In genomic region chr2:70259357-70260000, GRCm38 (mm10) we compare ENCODE assay signal across 10 mouse cellular contexts.
DNase-seq lines count a peak whose midpoint lies in the region; ATAC-seq and TF ChIP-seq lines count a peak whose summit lies in the region.
"Had no signal": no experiment of that assay in that cellular context is flagged by ENCODE, and none has a peak within 500 bp of the region (broad histone marks: within the 10 kb centered on the region; RNA-seq: fewer than 3 reads in every experiment).

No protein-coding gene starts in this region.

- H3K36me3 ChIP-seq in embryonic facial prominence, embryonic 14.5 days (ENCODE audit: control insufficient read depth, insufficient read depth, low read length): no peaks in the 10 kb centered on the region
- no peaks in the 10 kb centered on the region for H3K36me3 ChIP-seq in liver, embryonic 11.5 days (ENCODE audit: control insufficient read depth, insufficient read depth, low read length)
- H3K36me3 ChIP-seq: embryonic facial prominence, embryonic 12.5 days; neural tube, embryonic 12.5 days had no signal

- ATAC-seq in embryonic facial prominence, embryonic 14.5 days (ENCODE audit: low read depth): peak; percentile 41; the same call in 1 of the 2 replicates
- ATAC-seq in liver, embryonic 11.5 days (replicated peaks; ENCODE audit: low FRiP score): no peak

- peaks cover 12% of the 10 kb centered on the region for H3K4me1 ChIP-seq in embryonic facial prominence, embryonic 14.5 days (ENCODE audit: control insufficient read depth, insufficient read depth, low read length)
- H3K4me1 ChIP-seq in liver, embryonic 11.5 days (replicated peaks; ENCODE audit: control insufficient read depth, insufficient read depth, low read length): no peaks in the 10 kb centered on the region

- H3K4me3 ChIP-seq in layer of hippocampus, adult 2 months: no peak overlapping the region
- no peak overlapping the region for H3K4me3 ChIP-seq in embryonic facial prominence, embryonic 14.5 days (ENCODE audit: low read depth, low read length)
- no peak overlapping the region for H3K4me3 ChIP-seq in liver, embryonic 11.5 days (ENCODE audit: low read depth, low read length)
- H3K4me3 ChIP-seq: embryonic facial prominence, embryonic 12.5 days; neural tube, embryonic 12.5 days had no signal

- H3K9me3 ChIP-seq in embryonic facial prominence, embryonic 14.5 days (ENCODE audit: control insufficient read depth, low read length): no peaks in the 10 kb centered on the region
- no peaks in the 10 kb centered on the region for H3K9me3 ChIP-seq in liver, embryonic 11.5 days (ENCODE audit: control insufficient read depth, low read length)
- H3K9me3 ChIP-seq: embryonic facial prominence, embryonic 12.5 days; neural tube, embryonic 12.5 days had no signal

- H3K4me2 ChIP-seq in embryonic facial prominence, embryonic 14.5 days (ENCODE audit: low read depth, low read length): no peak overlapping the region; the same call in 1 of the 2 replicates
- no peak overlapping the region for H3K4me2 ChIP-seq in liver, embryonic 11.5 days
- H3K4me2 ChIP-seq: embryonic facial prominence, embryonic 12.5 days; neural tube, embryonic 12.5 days had no signal

- 15% methylated on average over 8 of the region's 8 CpGs for WGBS in embryonic facial prominence, embryonic 14.5 days
- WGBS in liver, embryonic 11.5 days: 24% methylated on average over 8 of the region's 8 CpGs

- TF ChIP-seq CTCF in layer of hippocampus, adult 2 months (conservative IDR thresholded peaks at IDR 0.05): peak; percentile 83

- no peak overlapping the region for H3K27ac ChIP-seq in layer of hippocampus, adult 2 months
- H3K27ac ChIP-seq in embryonic facial prominence, embryonic 14.5 days (replicated peaks; ENCODE audit: low read depth, low read length): no peak overlapping the region
- no peak overlapping the region for H3K27ac ChIP-seq in liver, embryonic 11.5 days (ENCODE audit: low read depth, low read length)
- H3K27ac ChIP-seq: embryonic facial prominence, embryonic 12.5 days; neural tube, embryonic 12.5 days had no signal

- H3K9ac ChIP-seq in embryonic facial prominence, embryonic 14.5 days (ENCODE audit: low read depth, low read length): no peak overlapping the region
- H3K9ac ChIP-seq in liver, embryonic 11.5 days (ENCODE audit: low read depth, low read length): no peak overlapping the region
- H3K9ac ChIP-seq: embryonic facial prominence, embryonic 12.5 days; neural tube, embryonic 12.5 days had no signal

- no peaks in the 10 kb centered on the region for H3K27me3 ChIP-seq in embryonic facial prominence, embryonic 14.5 days (replicated peaks; ENCODE audit: control insufficient read depth, insufficient read depth, low read length)
- H3K27me3 ChIP-seq in liver, embryonic 11.5 days (replicated peaks; ENCODE audit: control insufficient read depth, insufficient read depth, low read length): no peaks in the 10 kb centered on the region; the same call in 1 of the 2 replicates
- H3K27me3 ChIP-seq: embryonic facial prominence, embryonic 12.5 days; neural tube, embryonic 12.5 days had no signal

- DNase-seq in adrenal gland, adult (ENCODE audit: inconsistent age in 2 of 2, low spot score in 1 of 2): peak; percentile 18 to 64
- no peak for DNase-seq in adrenal gland, postnatal 4 days (ENCODE audit: low spot score in 2 of 2)
- DNase-seq in layer of hippocampus, adult 2 months (ENCODE audit: low spot score in 2 of 2): peak; percentile 18 to 39
- no peak for DNase-seq in layer of hippocampus, postnatal 36 days
- peak; percentile 83 for DNase-seq in embryonic facial prominence, embryonic 14.5 days (ENCODE audit: low spot score)
- peak; percentile 49 for DNase-seq in lung, postnatal 10 days
- no peak for DNase-seq in testis, postnatal 14 days (ENCODE audit: low spot score)
- DNase-seq in liver, embryonic 11.5 days (ENCODE audit: low spot score): no peak

Comparison
In these comparisons a context has a peak if more than half of its experiments do, and no peak if none do; other contexts are left out.
1. DNase-seq: peak in adrenal gland, adult (2 of 2), layer of hippocampus, adult 2 months (2 of 2), embryonic facial prominence, embryonic 14.5 days (single experiment) and lung, postnatal 10 days (single experiment); none in adrenal gland, postnatal 4 days (0 of 2), layer of hippocampus, postnatal 36 days (0 of 2), testis, postnatal 14 days (single experiment) and liver, embryonic 11.5 days (single experiment).